Mouse (Mus musculus): ENCODE data around the gene Klc3. TPM values are rescaled to one million over a fixed set of nuclear protein-coding genes. Genes with fewer than 3 reads are reported as not detected.

Klc3 gene
- 1 to 10 TPM; 2.2 to 3.4 TPM for total RNA-seq (2021)

DNA sequence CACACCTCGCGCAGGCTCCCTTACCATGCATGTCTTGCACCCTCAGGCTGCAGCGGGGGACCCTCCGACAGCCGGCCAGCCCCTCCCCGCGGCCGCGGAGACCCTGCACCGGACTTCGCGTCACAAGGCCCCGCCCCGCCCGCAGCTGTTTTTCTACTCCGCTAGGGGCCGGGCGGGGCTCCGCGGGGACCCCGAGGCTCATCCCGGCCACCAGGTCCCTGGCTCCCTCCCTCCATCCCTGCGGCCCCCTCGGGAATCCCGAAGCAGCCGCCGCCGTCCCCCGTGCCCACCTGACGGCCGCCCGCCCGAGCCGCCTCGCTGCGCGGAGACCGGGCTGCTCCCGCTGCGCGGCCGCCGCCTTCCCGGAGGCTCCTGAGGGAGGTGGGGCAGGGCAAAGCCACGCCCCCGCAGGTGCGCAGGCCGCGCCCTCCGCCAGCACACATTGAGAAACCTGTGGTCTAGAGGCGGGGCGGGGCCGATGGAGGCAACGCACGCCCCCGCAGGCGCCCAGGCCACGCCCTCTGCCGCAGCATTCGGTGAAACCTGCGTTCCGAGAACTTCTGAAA is at the start of gene Klc3:
Gene Klc3 (minus strand): TSS at position 374 of the 566 bp plus-strand sequence.
- no peak for DNase-seq (ENCODE audit: extremely low spot score in 1 of 2, low spot score in 1 of 2)

- no peak for DNase-seq (ENCODE audit: extremely low spot score in 1 of 2, low spot score in 1 of 2)
Observed at GRCm38 (mm10) chr7:19449165-19449564, 45.3 kb upstream of the Klc3 start.

DNA sequence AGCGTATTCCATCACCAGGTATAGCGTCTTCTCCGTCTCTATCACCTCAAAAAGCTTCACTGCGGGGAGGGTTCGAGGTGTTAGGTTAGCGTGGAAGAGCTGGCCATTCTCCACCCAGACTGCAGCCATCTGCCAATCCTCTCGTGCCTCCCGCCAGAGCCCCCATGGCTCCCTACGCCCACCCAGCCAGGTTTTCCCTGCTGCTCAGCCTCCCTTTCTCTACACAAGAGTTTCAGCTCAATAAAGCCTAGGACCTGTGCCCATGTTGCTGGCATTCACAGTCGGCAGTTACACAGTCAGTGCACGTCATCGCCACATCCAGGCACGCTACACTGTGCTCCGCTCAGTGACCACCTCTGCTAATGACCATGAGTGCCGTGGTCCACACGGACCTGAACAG is 43.8 kb upstream of the Klc3 start:
- DNase-seq (ENCODE audit: extremely low spot score in 1 of 2, low spot score in 1 of 2), result no peak

- no peak for DNase-seq (ENCODE audit: extremely low spot score in 1 of 2, low spot score in 1 of 2)
Observed at GRCm38 (mm10) chr7:19444801-19445200, 40.9 kb upstream of the Klc3 start.

GRCm38 (mm10) chr7:19443344-19443743 is 39.4 kb upstream of the Klc3 start:
- DNase-seq (ENCODE audit: extremely low spot score in 1 of 2, low spot score in 1 of 2), result peak; percentile 85 to 99

- DNase-seq (ENCODE audit: extremely low spot score in 1 of 2, low spot score in 1 of 2), result no peak
Observed at GRCm38 (mm10) chr7:19441448-19442091, 37.7 kb upstream of the Klc3 start.

DNA sequence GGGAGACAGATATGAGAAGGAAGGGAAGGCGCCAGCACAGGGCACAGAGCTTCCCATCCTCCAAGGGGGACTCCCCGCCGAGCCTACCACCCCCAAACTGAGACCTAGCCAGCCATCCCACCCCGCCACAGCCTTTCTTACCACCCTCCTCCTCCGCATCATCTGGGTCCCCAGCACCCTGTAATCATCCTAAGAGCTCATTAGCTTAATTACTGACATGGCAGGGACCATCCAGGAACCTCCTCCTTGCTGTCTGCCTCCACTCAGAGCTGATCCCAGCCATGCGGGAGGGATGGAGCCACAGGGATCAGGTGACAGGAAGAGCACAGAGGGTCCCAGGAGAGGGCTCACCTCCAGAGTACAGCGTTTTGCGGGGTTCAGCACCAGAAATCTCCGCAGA is 33.1 kb upstream of the Klc3 start:
- DNase-seq (ENCODE audit: extremely low spot score in 1 of 2, low spot score in 1 of 2), result no peak

GRCm38 (mm10) chr7:19436276-19436675 is 32.4 kb upstream of the Klc3 start:
- DNase-seq (ENCODE audit: extremely low spot score in 1 of 2, low spot score in 1 of 2), result no peak

GRCm38 (mm10) chr7:19432475-19432874 is 28.6 kb upstream of the Klc3 start:
- DNase-seq (ENCODE audit: extremely low spot score in 1 of 2, low spot score in 1 of 2), result no peak

GRCm38 (mm10) chr7:19430402-19430801 is 26.5 kb upstream of the Klc3 start:
- DNase-seq (ENCODE audit: extremely low spot score in 1 of 2, low spot score in 1 of 2), result no peak

DNA sequence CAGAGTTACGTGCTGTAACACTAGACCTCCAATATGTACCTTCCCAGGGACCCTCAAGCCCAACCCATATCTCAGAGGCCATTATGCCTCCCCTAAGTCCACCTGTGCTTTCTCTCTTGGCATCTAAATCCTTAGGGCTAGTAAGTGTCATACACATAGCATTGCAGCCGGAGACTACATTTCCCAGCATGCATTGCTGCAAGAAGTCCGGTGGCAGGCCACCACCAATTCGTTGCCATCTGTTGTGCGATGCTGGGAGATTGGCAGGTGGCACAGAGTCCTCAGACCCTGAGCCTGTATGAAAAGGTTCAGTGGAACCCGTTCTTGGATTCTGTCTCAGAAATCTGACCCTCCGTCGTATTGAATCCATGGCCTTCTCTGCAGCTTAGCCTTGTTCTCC is 25.8 kb upstream of the Klc3 start:
- DNase-seq (ENCODE audit: extremely low spot score in 1 of 2, low spot score in 1 of 2), result no peak

GRCm38 (mm10) chr7:19427999-19428650 is 24.2 kb upstream of the Klc3 start:
- no peak for DNase-seq (ENCODE audit: extremely low spot score in 1 of 2, low spot score in 1 of 2)

DNA sequence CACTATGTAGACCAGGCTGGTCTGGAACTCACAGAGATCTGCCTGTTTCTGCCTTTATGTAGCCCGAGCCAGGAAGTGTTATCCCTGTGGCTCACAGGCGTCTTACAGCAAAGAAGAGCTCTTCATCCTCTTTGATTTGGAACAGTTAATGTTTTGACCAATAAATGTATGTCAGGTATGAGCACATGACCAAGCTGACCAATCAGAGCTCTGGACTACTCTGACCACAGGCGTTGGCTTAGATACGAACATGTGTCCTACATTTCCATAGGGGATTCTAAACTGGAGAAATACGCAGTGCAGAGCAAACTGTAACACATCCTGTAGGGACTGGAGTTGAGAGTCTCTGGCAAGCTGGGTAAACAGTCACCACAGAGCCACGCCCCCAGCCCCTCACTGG is 23.0 kb upstream of the Klc3 start:
- DNase-seq (ENCODE audit: extremely low spot score in 1 of 2, low spot score in 1 of 2), result no peak

GRCm38 (mm10) chr7:19426349-19426748 is 22.4 kb upstream of the Klc3 start:
- DNase-seq (ENCODE audit: extremely low spot score in 1 of 2, low spot score in 1 of 2), result no peak

GRCm38 (mm10) chr7:19424051-19424450 is 20.1 kb upstream of the Klc3 start:
- DNase-seq (ENCODE audit: extremely low spot score in 1 of 2, low spot score in 1 of 2), result no peak

- DNase-seq (ENCODE audit: extremely low spot score in 1 of 2, low spot score in 1 of 2), result no peak
Observed at GRCm38 (mm10) chr7:19423083-19423482, 19.2 kb upstream of the Klc3 start.

DNA sequence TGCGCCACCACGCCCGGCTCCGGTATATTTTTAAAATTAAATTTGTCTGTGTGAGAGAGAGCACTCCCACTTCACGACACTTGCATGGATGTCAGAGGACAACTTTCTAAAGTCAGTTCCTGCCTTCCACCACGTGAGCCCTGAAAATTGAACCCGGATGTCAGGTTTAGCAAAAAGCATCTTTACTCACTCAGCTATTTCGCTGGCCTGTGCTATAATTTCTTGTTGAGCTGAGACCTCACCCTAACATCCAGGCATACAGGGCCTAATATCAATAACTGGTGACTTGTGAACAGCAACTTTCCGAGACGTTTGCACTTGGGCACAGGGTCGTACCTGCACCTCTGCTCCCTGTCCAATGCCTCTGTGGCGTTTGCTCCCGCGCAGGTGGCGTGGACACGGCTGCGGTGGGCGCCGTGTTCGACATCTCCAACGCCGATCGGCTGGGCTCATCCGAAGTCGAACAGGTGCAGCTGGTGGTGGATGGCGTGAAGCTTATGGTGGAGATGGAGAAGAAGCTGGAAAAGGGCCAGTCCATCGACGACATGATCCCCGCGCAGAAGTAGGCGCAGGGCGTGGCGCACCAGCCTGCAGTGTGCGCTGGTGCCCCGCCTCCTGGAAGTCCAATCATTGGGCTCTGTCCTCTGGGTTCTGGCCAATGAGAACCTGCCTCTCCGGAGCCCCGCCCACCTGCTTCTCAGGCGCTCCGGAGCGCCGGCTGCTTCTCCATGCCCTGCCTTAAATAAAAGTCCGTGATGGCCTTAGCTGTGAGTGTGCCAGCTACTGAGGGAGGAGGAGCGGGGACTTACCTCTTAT is 17.1 kb upstream of the Klc3 start:
- peak; percentile 56 to 69 for DNase-seq (ENCODE audit: extremely low spot score in 1 of 2, low spot score in 1 of 2)

- no peak for DNase-seq (ENCODE audit: extremely low spot score in 1 of 2, low spot score in 1 of 2)
Observed at GRCm38 (mm10) chr7:19420121-19420520, 16.2 kb upstream of the Klc3 start.

GRCm38 (mm10) chr7:19416590-19416989 is 12.7 kb upstream of the Klc3 start:
- DNase-seq (ENCODE audit: extremely low spot score in 1 of 2, low spot score in 1 of 2), result no peak

GRCm38 (mm10) chr7:19413525-19413924 is 9.6 kb upstream of the Klc3 start:
- DNase-seq (ENCODE audit: extremely low spot score in 1 of 2, low spot score in 1 of 2), result no peak

DNA sequence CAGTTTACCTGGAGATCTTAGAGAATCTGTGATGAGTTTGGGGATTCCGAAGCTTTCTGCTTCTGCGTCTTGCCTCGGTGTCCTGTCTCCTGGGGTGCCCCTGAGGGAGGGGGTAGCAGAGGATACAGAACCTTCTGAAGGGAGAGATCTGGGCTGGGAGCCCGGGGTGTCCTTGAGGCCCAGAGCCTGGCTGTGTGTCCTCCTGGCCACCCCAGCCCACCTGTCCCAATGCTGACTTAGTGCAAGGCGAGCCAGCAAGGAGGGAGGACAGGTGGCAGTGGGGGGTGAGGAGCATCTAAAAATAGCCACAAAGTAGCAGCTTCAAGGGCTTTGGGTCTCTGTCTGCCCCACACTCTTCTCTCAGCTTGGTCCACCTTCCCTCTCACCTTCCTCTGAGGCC is 7.9 kb upstream of the Klc3 start:
- no peak for DNase-seq (ENCODE audit: extremely low spot score in 1 of 2, low spot score in 1 of 2)
